Mouse (Mus musculus): ENCODE data around the gene Ihh. TPM values are rescaled to one million over a fixed set of nuclear protein-coding genes. Genes with fewer than 3 reads are reported as not detected.

Gene Ihh
- polyA plus RNA-seq, 2 experiments = 6.0 to 30.6 TPM

- H3K36me3 ChIP-seq (ENCODE audit: control insufficient read depth, insufficient read depth, low read length) = no peaks in the 10 kb centered on the region
- H3K9me3 ChIP-seq (ENCODE audit: control insufficient read depth, low read length) = no peaks in the 10 kb centered on the region
- H3K27me3 ChIP-seq (ENCODE audit: control insufficient read depth, insufficient read depth, low read length) = no peaks in the 10 kb centered on the region
- ATAC-seq (ENCODE audit: low FRiP score, low read depth) (no peak), DNase-seq (ENCODE audit: low spot score) (no peak)
- no peaks in the 10 kb centered on the region for H3K4me1 ChIP-seq (ENCODE audit: control insufficient read depth, insufficient read depth, low read length)
- H3K9ac ChIP-seq (ENCODE audit: low read depth, low read length, severe bottlenecking) = no peak overlapping the region
- H3K4me2 ChIP-seq (replicated peaks; ENCODE audit: low read depth, low read length, severe bottlenecking) = no peak overlapping the region
- no peak for TF ChIP-seq POLR2A (IDR thresholded peaks at IDR 0.05; ENCODE audit: borderline replicate concordance, extremely low read depth, insufficient read depth, insufficient read length)
- no peak overlapping the region for H3K27ac ChIP-seq (replicated peaks; ENCODE audit: low read depth, low read length)
- 79% methylated on average over 8 of the region's 8 CpGs for WGBS
- H3K4me3 ChIP-seq (replicated peaks; ENCODE audit: low read length) = no peak overlapping the region
Observed at GRCm38 (mm10) chr1:74977001-74977400, 25.5 kb upstream of the Ihh start.

GRCm38 (mm10) chr1:74975936-74976335 is 24.5 kb upstream of the Ihh start:
- ATAC-seq (ENCODE audit: low FRiP score, low read depth) (no peak), DNase-seq (ENCODE audit: low spot score) (no peak)
- no peaks in the 10 kb centered on the region for H3K27me3 ChIP-seq (ENCODE audit: control insufficient read depth, insufficient read depth, low read length)
- no peak for TF ChIP-seq POLR2A (IDR thresholded peaks at IDR 0.05; ENCODE audit: borderline replicate concordance, extremely low read depth, insufficient read depth, insufficient read length)
- H3K9ac ChIP-seq (ENCODE audit: low read depth, low read length, severe bottlenecking) = no peak overlapping the region
- H3K9me3 ChIP-seq (ENCODE audit: control insufficient read depth, low read length) = no peaks in the 10 kb centered on the region
- no peak overlapping the region for H3K4me2 ChIP-seq (replicated peaks; ENCODE audit: low read depth, low read length, severe bottlenecking)
- no peak overlapping the region for H3K4me3 ChIP-seq (replicated peaks; ENCODE audit: low read length)
- 100% methylated on average over 1 of the region's 1 CpGs for WGBS
- no peaks in the 10 kb centered on the region for H3K36me3 ChIP-seq (ENCODE audit: control insufficient read depth, insufficient read depth, low read length)
- no peak overlapping the region for H3K27ac ChIP-seq (replicated peaks; ENCODE audit: low read depth, low read length)
- H3K4me1 ChIP-seq (ENCODE audit: control insufficient read depth, insufficient read depth, low read length) = no peaks in the 10 kb centered on the region

- ATAC-seq (ENCODE audit: low FRiP score, low read depth) (no peak), DNase-seq (ENCODE audit: low spot score) (no peak)
- 79% methylated on average over 6 of the region's 6 CpGs for WGBS
- H3K4me1 ChIP-seq (ENCODE audit: control insufficient read depth, insufficient read depth, low read length) = no peaks in the 10 kb centered on the region
- no peak for TF ChIP-seq POLR2A (IDR thresholded peaks at IDR 0.05; ENCODE audit: borderline replicate concordance, extremely low read depth, insufficient read depth, insufficient read length)
- H3K36me3 ChIP-seq (ENCODE audit: control insufficient read depth, insufficient read depth, low read length) = no peaks in the 10 kb centered on the region
- H3K4me2 ChIP-seq (replicated peaks; ENCODE audit: low read depth, low read length, severe bottlenecking) = no peak overlapping the region
- H3K9me3 ChIP-seq (ENCODE audit: control insufficient read depth, low read length) = no peaks in the 10 kb centered on the region
- no peaks in the 10 kb centered on the region for H3K27me3 ChIP-seq (ENCODE audit: control insufficient read depth, insufficient read depth, low read length)
- no peak overlapping the region for H3K4me3 ChIP-seq (replicated peaks; ENCODE audit: low read length)
- H3K9ac ChIP-seq (ENCODE audit: low read depth, low read length, severe bottlenecking) = no peak overlapping the region
- H3K27ac ChIP-seq (replicated peaks; ENCODE audit: low read depth, low read length) = no peak overlapping the region
Observed at GRCm38 (mm10) chr1:74973590-74973989, 22.1 kb upstream of the Ihh start.

- WGBS = 56% methylated on average over 4 of the region's 4 CpGs
- Histone ChIP-seq H3K4me2 (replicated peaks; ENCODE audit: low read depth, low read length, severe bottlenecking) (no peak overlapping the region), H3K9ac (ENCODE audit: low read depth, low read length, severe bottlenecking) (no peak overlapping the region), H3K27me3 (ENCODE audit: control insufficient read depth, insufficient read depth, low read length) (no peaks in the 10 kb centered on the region), H3K36me3 (ENCODE audit: control insufficient read depth, insufficient read depth, low read length) (no peaks in the 10 kb centered on the region), H3K4me3 (replicated peaks; ENCODE audit: low read length) (no peak overlapping the region), H3K9me3 (ENCODE audit: control insufficient read depth, low read length) (no peaks in the 10 kb centered on the region), H3K4me1 (ENCODE audit: control insufficient read depth, insufficient read depth, low read length) (no peaks in the 10 kb centered on the region), H3K27ac (replicated peaks; ENCODE audit: low read depth, low read length) (no peak overlapping the region)
- TF ChIP-seq POLR2A (IDR thresholded peaks at IDR 0.05; ENCODE audit: borderline replicate concordance, extremely low read depth, insufficient read depth, insufficient read length) = no peak
- DNase-seq (ENCODE audit: low spot score) (no peak), ATAC-seq (ENCODE audit: low FRiP score, low read depth) (no peak)
Observed at GRCm38 (mm10) chr1:74971353-74972050, 20.0 kb upstream of the Ihh start.

DNA sequence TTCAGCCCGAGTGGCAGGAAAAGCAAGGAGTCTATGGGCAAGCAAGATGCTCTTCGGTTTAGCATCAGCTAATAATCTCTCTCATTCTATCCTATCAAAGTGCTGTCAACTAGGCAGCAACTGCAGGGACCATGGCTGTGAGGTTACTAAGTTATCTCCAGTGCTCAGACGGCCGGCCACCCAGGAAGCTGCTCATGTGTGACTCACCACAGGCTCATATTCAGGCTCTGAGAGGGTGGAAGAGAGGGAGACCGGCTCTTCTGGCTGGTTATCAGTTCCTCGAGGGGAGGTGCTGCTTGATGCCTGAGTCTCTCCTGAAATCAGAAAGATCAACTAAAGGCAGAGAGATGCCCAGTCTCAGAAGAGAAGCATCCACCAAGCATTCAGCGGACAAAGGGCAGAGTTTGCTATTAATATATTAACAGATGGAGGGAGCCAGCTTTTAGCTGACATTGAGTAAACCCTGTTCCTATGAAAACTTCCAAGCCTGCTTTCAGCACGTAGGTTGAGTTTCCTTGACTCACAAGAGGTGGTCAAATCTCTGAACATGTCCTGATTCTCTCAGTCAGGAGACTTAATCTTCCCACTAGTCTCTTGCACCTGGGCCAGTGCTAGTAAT is 16.6 kb upstream of the Ihh start:
- ATAC-seq (ENCODE audit: low FRiP score, low read depth) (no peak), DNase-seq (ENCODE audit: low spot score) (no peak)
- Histone ChIP-seq H3K27me3 (ENCODE audit: control insufficient read depth, insufficient read depth, low read length) (no peaks in the 10 kb centered on the region), H3K9ac (ENCODE audit: low read depth, low read length, severe bottlenecking) (no peak overlapping the region), H3K27ac (replicated peaks; ENCODE audit: low read depth, low read length) (no peak overlapping the region), H3K9me3 (ENCODE audit: control insufficient read depth, low read length) (no peaks in the 10 kb centered on the region), H3K36me3 (ENCODE audit: control insufficient read depth, insufficient read depth, low read length) (no peaks in the 10 kb centered on the region), H3K4me2 (replicated peaks; ENCODE audit: low read depth, low read length, severe bottlenecking) (no peak overlapping the region), H3K4me3 (replicated peaks; ENCODE audit: low read length) (no peak overlapping the region), H3K4me1 (ENCODE audit: control insufficient read depth, insufficient read depth, low read length) (peaks cover 8% of the 10 kb centered on the region)
- 68% methylated on average over 8 of the region's 8 CpGs for WGBS
- TF ChIP-seq POLR2A (IDR thresholded peaks at IDR 0.05; ENCODE audit: borderline replicate concordance, extremely low read depth, insufficient read depth, insufficient read length) = no peak
